Mouse (Mus musculus): ENCODE measurements around the gene Slc27a5.

Slc27a5 gene

DNA sequence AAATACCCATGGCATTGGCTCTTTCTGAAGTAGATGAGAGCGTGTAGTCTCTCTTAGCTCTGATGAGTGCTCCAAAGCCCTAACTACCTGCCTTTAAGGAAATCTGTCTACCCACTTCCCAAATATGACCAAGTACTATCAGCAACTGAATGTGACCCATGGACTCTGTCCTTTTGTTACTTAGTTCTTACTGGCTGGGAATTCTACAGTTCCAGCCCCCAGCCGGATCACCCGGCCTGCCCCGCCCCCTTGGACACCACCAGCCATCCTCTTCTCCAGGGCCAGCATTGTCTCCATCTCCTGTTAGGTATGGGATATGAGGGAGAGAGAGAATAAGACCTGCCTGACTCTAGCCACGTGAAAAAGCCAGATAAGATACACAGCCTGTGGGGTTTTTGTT is at the start of gene Slc27a5:
Slc27a5 (minus strand) TSS at position 140 of the 400 bp plus-strand sequence.
- no peak for DNase-seq

GRCm38 (mm10) chr7:13046084-13046483 is 48.1 kb upstream of the Slc27a5 start:
- DNase-seq, result no peak

DNA sequence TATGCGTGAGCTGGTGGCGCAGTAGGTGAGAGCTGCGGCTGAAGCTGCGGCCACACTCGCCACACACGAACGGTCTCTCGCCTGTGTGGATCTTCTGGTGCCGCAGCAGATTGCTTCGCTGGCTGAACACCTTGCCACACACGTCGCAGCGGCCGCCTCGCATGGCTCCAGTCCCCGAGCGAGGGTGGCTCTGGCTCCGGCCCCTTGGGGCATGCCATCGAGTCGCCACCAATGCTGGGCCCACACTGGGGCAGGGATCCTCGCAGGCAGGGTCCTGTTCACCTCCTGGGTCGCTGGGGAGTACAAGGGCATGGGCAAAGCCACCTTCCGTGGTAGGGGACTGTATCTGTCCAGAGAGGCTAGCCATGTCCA is 46.2 kb upstream of the Slc27a5 start:
- DNase-seq, result no peak

DNA sequence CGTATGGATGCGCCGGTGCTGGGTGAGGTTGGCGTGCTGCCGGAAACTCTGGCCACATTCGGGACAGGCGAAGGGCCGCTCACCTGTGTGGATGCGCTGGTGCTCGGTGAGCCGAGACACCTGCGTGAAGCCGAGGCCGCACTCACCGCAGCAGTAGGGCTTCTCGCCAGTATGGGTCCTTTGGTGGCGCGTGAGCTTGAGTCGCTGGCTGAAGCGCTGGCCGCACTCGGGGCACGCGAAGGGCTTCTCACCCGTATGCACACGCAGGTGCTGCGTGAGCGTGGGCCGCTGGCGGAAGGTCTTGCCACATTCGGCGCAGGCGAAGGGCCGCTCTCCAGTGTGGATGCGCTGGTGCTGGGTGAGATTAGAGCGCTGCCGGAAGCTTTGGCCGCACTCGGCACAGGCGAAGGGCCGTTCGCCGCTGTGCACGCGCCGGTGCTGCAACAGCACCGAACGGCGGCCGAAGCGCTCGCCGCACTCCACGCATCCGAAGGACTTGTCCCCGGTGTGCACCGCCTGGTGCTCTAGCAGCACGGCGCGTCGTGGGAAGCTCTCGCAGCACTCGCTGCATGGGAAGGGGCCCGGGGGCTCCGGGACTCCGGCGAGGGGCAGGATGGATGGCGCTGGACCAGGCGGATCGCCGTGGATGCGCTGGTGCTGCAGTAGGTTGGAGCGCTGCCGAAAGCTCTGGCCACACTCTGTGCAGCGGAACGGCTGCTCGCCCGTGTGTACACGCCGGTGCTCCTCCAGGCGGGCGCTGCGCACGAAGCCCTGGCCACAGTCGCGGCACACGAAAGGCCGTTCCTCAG is 45.7 kb upstream of the Slc27a5 start:
- DNase-seq, result peak; percentile 67

DNA sequence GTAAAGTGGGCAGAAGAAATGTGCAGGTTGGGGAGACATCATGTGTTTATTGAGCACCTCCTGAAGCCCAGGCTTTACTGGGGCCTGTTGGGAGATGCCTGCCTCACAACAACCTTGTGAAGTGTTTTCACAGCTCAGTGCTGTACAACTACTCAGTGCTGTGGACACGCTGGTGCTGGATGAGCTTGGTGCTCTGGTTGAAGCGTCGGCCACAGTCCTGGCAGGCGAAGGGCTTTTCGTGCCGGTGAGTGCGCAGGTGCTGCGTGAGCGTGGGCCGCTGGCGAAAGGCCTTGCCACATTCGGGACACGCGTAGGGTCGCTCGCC is 45.1 kb upstream of the Slc27a5 start:
- no peak for DNase-seq

- DNase-seq, result no peak
Observed at GRCm38 (mm10) chr7:13042511-13042910, 44.5 kb upstream of the Slc27a5 start.

DNA sequence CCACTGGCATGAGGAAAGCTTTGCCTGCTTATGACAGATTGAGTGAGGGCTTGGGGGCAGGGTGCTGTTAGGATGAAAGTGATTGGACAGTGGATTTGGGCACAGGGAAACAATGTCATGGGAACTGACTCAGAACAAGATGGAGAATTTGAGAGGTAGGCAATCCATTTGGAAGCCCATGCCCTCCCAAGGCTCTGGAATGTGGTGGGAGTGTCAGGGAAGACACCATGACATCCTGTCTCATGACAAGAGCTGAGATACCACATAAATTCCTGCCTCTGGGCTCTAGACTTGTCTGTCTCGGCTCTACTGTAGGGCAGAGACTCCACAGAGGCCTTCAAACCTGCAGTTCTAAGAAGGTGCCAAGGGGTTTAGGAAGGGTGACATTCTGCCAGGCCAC is 43.3 kb upstream of the Slc27a5 start:
- DNase-seq, result no peak

DNA sequence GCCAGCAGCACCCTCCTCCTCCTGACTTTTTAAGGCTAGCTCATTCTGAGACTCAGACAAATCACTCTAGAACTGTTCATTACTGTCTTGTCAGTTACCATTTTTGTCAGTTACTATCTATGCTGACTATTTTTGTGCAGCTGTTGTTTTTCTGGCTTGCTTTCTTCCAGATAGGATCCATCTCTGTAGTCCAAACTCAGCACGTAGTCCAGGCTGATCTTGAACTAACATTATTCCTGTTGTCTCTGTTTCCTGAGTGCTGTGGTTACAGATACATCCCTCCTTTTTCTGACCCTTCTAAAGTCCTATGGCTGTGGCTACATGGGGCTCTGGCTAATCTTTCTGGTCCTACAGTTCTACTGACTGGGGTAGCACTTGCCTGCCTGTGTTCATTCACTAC is 41.2 kb upstream of the Slc27a5 start:
- DNase-seq, result no peak

- no peak for DNase-seq
Observed at GRCm38 (mm10) chr7:13038621-13039169, 40.7 kb upstream of the Slc27a5 start.

- peak; percentile 100 for DNase-seq
Observed at GRCm38 (mm10) chr7:13037901-13038555, 40.0 kb upstream of the Slc27a5 start, which contains the start of gene Ube2m. Gene Ube2m (minus strand): TSS chr7:13038275.

DNA sequence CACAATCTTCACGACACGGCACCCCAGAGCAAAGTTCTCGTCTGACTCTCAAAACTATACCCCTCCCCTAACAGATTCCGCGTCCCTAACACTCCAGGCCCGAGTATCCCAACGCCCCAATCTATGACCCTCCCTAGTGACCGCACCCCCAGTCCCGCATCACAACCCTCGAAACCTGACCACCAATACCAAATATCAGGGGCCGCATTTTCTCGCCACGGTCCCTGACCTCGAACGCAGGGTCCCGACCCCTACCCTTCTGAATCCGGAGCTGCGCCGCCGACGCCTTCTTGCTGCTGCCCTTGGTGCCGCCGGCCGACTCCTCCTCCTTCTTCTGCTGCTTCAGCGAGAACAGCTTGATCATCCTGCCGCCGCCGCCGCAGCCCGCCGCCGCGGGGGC is 39.4 kb upstream of the Slc27a5 start:
- DNase-seq, result peak; percentile 66

DNA sequence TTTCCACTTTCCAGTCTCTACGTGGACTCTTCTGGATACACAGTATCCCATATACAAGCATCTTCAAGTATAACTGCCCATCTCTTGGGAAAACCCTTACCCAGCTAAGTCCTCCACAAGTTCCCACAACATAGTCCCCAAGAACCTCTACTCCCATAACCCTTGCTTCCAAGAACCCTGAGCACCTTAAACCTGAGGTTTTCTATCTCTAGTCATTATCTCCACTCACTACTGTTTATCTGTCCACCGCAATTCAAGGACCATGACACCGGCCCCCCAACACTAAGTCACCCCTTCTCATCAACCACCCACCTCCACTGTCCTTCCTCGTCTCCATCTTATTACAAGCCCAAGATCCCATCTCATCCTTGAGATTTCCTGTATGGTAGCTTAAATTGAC is 38.8 kb upstream of the Slc27a5 start:
- DNase-seq, result no peak

DNA sequence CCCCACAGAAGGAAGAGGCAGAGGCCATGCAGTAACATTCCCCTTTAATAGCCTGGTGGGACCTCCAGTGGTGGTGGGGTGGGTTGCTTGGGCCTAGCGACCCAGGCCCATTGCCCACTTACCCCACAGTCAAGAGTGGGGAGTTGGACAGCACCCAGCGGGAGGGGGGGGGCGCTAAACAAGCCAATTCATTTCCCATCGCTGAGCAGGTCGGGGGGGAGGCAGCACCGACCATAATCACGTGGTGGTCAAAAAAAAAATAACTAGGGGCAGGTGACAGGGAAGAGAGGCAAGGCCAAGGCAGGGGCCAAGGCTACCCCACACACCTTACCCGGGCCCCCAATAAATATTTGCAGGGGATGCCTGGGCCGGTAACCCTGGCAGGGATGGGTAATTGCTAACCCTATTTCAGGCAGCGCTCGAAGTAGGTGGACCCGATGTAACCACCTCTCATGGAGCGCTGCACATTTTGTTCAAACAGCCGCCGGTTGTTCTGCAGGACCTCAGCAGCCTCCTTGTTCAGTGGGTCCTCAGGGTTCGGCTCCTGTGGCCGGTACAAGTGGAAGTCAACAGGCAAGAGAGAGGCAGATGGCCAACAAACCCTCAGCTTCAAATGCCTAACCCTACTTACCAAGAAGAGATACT is 37.3 kb upstream of the Slc27a5 start:
- DNase-seq, result peak; percentile 54

DNA sequence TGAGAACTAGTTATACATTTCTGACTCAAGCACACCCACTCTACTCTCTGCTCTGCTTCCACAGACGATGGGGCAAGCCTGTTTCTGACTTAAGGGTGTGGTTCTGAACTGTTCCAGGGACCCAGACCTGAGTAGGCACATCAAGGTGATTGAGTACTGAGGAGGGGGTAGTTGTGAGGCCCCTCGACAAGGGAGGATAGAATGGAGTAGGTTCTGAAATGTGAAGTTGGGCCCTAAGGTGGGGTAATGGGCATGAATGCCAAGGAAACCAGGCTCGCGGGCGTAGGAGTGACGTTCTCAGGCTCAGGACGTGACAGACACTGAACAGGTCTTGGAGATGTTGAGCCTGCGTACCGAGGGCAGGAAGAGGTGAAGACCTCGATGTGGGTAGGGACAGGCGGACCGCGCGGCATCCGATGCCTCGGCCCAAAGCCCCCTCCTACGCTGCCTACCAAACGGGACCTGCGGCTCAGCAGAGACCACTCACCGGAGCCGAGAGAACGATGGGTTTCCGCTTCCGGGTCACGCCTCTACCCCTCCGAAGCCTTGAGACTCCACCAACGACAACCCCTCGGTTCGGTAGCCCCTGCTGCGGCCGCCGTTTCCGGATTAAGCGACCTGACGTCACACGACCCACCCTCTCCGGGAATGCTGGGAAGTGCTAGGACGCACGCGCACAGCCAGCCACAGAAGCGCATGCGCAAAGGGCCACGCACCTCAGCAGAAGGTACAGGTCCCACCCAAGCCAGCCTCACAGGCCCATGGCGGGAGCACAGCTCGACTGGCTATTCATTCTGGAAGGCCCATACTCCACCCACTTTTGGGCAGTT is 36.4 kb upstream of the Slc27a5 start, which contains the start of gene Chmp2a:
Chmp2a (minus strand) TSS at position 660 of the 830 bp plus-strand sequence.
- DNase-seq, result peak; percentile 98

- no peak for DNase-seq
Observed at GRCm38 (mm10) chr7:13033451-13034147, 35.6 kb upstream of the Slc27a5 start.

- no peak for DNase-seq
Observed at GRCm38 (mm10) chr7:13032541-13032940, 34.5 kb upstream of the Slc27a5 start.

GRCm38 (mm10) chr7:13031983-13032382 is 34.0 kb upstream of the Slc27a5 start:
- DNase-seq, result no peak

GRCm38 (mm10) chr7:13031069-13031468 is 33.1 kb upstream of the Slc27a5 start:
- peak; percentile 29 for DNase-seq

- DNase-seq, result no peak
Observed at GRCm38 (mm10) chr7:13028986-13029385, 31.0 kb upstream of the Slc27a5 start.

GRCm38 (mm10) chr7:13025511-13026112 is 27.6 kb upstream of the Slc27a5 start:
- no peak for DNase-seq

DNA sequence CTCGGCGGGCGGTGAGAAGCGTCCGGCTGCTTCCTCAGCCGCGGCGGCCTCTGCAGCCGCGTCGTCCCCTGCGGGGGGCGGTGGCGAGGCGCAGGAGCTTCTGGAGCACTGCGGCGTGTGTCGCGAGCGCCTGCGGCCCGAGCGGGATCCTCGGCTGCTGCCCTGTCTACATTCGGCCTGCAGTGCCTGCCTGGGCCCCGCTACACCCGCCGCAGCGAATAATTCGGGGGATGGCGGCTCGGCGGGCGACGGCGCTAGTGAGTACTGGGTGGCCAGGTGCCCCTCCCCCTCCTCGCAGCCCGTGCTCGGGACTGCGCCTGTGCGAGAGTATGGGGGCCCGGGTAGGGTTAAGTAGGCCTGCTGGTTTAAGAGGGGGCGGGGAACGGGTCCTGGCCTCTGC is 26.8 kb upstream of the Slc27a5 start:
- peak; percentile 88 for DNase-seq

Measured in right cerebral cortex, postnatal 4 days (tissue).